Mouse (Mus musculus): ENCODE measurements around the gene 4930402H24Rik. TPM values are rescaled to one million over a fixed set of nuclear protein-coding genes. Genes with fewer than 3 reads are reported as not detected.

Gene 4930402H24Rik
- polyA plus RNA-seq, 1 experiment, result 12.1 TPM

DNA sequence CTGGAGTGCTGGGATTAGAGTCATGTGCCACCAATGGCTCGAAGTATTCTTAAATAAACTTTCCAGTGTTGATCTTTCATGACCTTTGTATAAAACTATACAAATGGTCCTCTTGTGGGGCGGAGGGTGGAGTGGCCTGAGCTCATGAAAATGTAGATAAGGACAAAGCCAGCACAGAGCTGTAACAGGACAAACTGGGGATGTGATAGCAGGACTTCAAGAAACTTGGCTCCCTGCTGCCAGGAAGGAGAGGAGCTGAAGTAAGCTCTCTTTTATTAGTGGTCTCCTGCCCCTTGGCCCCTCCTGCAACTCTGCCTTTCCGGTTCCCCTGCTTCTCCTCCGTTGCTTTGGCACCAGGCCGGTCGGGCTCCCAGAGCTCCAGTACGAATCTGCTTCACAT lies 129.6 kb downstream of the 4930402H24Rik start:
- 92% methylated on average over 7 of the region's 7 CpGs for WGBS
- Histone ChIP-seq H3K36me3 (ENCODE audit: control insufficient read depth, insufficient read depth, low read length) (no peaks in the 10 kb centered on the region; the same call in 1 of the 2 replicates), H3K27me3 (ENCODE audit: control insufficient read depth, insufficient read depth, low read length) (no peaks in the 10 kb centered on the region), H3K4me3 (ENCODE audit: extremely low read depth, insufficient read depth, insufficient read length) (no peak overlapping the region), H3K4me1 (ENCODE audit: control insufficient read depth, insufficient read depth, insufficient read length) (no peaks in the 10 kb centered on the region), H3K27ac (ENCODE audit: insufficient read depth, low read length) (no peak overlapping the region)
- TF ChIP-seq CTCF (IDR thresholded peaks at IDR 0.05; ENCODE audit: extremely low read depth, insufficient read depth, insufficient read length, insufficient replicate concordance), result no peak
- no peak for TF ChIP-seq POLR2A (IDR thresholded peaks at IDR 0.05; ENCODE audit: low read depth, low read length)
- no peak for DNase-seq (ENCODE audit: low read depth in 1 of 2, low spot score in 2 of 2)

- Histone ChIP-seq H3K27ac (ENCODE audit: insufficient read depth, low read length) (no peak overlapping the region), H3K27me3 (ENCODE audit: control insufficient read depth, insufficient read depth, low read length) (no peaks in the 10 kb centered on the region), H3K4me3 (ENCODE audit: extremely low read depth, insufficient read depth, insufficient read length) (no peak overlapping the region), H3K36me3 (ENCODE audit: control insufficient read depth, insufficient read depth, low read length) (peaks cover 4% of the 10 kb centered on the region), H3K4me1 (ENCODE audit: control insufficient read depth, insufficient read depth, insufficient read length) (no peaks in the 10 kb centered on the region)
- no peak for TF ChIP-seq CTCF (IDR thresholded peaks at IDR 0.05; ENCODE audit: extremely low read depth, insufficient read depth, insufficient read length, insufficient replicate concordance)
- no peak for TF ChIP-seq POLR2A (IDR thresholded peaks at IDR 0.05; ENCODE audit: low read depth, low read length)
- 78% methylated on average over 2 of the region's 2 CpGs for WGBS
- DNase-seq (ENCODE audit: low read depth in 1 of 2, low spot score in 2 of 2), result no peak
Observed at GRCm38 (mm10) chr2:130767483-130767882, 138.7 kb downstream of the 4930402H24Rik start.

DNA sequence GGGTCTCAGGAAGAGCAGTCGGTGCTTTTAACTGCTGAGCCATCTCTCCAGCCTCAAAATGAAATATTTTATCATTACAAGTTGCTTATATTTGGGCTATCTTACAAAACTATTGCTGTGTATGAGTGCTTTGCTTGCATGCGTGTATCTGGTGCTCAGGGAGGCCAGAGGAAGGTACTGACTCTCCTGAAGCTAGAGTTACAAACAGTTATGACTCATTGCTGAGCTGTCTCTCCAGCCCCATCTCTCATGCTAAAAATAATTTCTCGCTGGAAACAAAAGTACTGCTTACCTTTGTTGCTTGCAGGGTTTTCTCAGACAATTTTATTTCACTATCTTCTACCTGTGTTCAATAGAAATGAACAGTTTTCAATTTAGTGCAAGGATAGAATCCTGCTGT lies 140.8 kb downstream of the 4930402H24Rik start:
- Histone ChIP-seq H3K27ac (ENCODE audit: insufficient read depth, low read length) (no peak overlapping the region), H3K4me1 (ENCODE audit: control insufficient read depth, insufficient read depth, insufficient read length) (no peaks in the 10 kb centered on the region), H3K4me3 (ENCODE audit: extremely low read depth, insufficient read depth, insufficient read length) (no peak overlapping the region), H3K27me3 (ENCODE audit: control insufficient read depth, insufficient read depth, low read length) (no peaks in the 10 kb centered on the region), H3K36me3 (ENCODE audit: control insufficient read depth, insufficient read depth, low read length) (peaks cover 6% of the 10 kb centered on the region)
- TF ChIP-seq POLR2A (IDR thresholded peaks at IDR 0.05; ENCODE audit: low read depth, low read length) (no peak), CTCF (IDR thresholded peaks at IDR 0.05; ENCODE audit: extremely low read depth, insufficient read depth, insufficient read length, insufficient replicate concordance) (no peak)
- 94% methylated on average over 3 of the region's 3 CpGs for WGBS
- no peak for DNase-seq (ENCODE audit: low read depth in 1 of 2, low spot score in 2 of 2)

DNA sequence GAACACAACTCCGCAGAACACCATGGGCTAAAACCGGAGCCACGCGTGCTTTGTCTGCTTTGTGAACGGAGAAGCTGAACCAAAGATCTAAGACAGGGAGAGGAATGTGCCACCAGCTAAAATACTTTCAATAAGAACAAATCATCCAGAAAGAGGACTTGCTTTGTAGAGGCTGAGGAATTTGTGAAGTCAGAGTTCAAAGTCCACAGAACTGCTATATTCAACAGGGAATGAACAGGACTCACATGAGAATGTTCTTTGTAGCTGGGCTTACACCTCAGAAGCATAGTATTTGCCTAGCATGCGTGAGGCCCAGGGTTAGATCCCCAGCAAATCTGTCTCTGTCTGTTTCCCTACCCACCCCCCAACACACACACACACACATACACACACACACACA lies 145.3 kb downstream of the 4930402H24Rik start:
- Histone ChIP-seq H3K27me3 (ENCODE audit: control insufficient read depth, insufficient read depth, low read length) (no peaks in the 10 kb centered on the region), H3K4me1 (ENCODE audit: control insufficient read depth, insufficient read depth, insufficient read length) (no peaks in the 10 kb centered on the region), H3K27ac (ENCODE audit: insufficient read depth, low read length) (no peak overlapping the region), H3K36me3 (ENCODE audit: control insufficient read depth, insufficient read depth, low read length) (peaks cover 6% of the 10 kb centered on the region), H3K4me3 (ENCODE audit: extremely low read depth, insufficient read depth, insufficient read length) (no peak overlapping the region)
- 92% methylated on average over 6 of the region's 6 CpGs for WGBS
- no peak for TF ChIP-seq CTCF (IDR thresholded peaks at IDR 0.05; ENCODE audit: extremely low read depth, insufficient read depth, insufficient read length, insufficient replicate concordance)
- no peak for TF ChIP-seq POLR2A (IDR thresholded peaks at IDR 0.05; ENCODE audit: low read depth, low read length)
- no peak for DNase-seq (ENCODE audit: low read depth in 1 of 2, low spot score in 2 of 2)

GRCm38 (mm10) chr2:130755061-130755607 lies 151.1 kb downstream of the 4930402H24Rik start:
- H3K4me1 ChIP-seq (ENCODE audit: control insufficient read depth, insufficient read depth, insufficient read length), result no peaks in the 10 kb centered on the region
- 78% methylated on average over 7 of the region's 7 CpGs for whole genome bisulfite sequencing
- H3K36me3 ChIP-seq (ENCODE audit: control insufficient read depth, insufficient read depth, low read length), result no peaks in the 10 kb centered on the region
- TF ChIP-seq POLR2A (IDR thresholded peaks at IDR 0.05; ENCODE audit: low read depth, low read length) (no peak), CTCF (IDR thresholded peaks at IDR 0.05; ENCODE audit: extremely low read depth, insufficient read depth, insufficient read length, insufficient replicate concordance) (no peak)
- H3K4me3 ChIP-seq (ENCODE audit: extremely low read depth, insufficient read depth, insufficient read length), result no peak overlapping the region
- no peak for DNase-seq (ENCODE audit: low read depth in 1 of 2, low spot score in 2 of 2)
- H3K27ac ChIP-seq (ENCODE audit: insufficient read depth, low read length), result no peak overlapping the region
- H3K27me3 ChIP-seq (ENCODE audit: control insufficient read depth, insufficient read depth, low read length), result no peaks in the 10 kb centered on the region

DNA sequence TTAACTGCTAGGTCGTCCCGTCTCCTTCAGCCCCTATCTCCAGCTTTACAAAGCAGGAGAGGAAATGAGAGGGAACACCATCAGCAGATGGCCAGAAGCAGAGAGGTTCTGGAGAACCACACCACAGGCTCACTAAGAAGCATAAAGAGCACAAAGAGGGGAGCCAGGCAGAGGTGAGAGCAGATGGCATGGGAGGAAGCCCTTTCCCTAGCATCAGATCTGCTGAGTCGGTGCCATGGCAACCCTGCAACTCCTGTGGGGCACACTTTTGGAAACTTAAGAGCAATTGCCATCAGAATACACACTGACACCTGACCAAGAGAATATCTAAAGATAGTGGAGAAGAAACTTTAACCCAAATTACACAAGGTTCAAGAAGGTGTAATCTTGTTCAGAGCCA lies 151.6 kb downstream of the 4930402H24Rik start:
- 89% methylated on average over 3 of the region's 3 CpGs for WGBS
- no peak overlapping the region for H3K27ac ChIP-seq (ENCODE audit: insufficient read depth, low read length)
- no peaks in the 10 kb centered on the region for H3K4me1 ChIP-seq (ENCODE audit: control insufficient read depth, insufficient read depth, insufficient read length)
- no peak for DNase-seq (ENCODE audit: low read depth in 1 of 2, low spot score in 2 of 2)
- no peak for TF ChIP-seq CTCF (IDR thresholded peaks at IDR 0.05; ENCODE audit: extremely low read depth, insufficient read depth, insufficient read length, insufficient replicate concordance)
- TF ChIP-seq POLR2A (IDR thresholded peaks at IDR 0.05; ENCODE audit: low read depth, low read length), result no peak
- H3K4me3 ChIP-seq (ENCODE audit: extremely low read depth, insufficient read depth, insufficient read length), result no peak overlapping the region
- no peaks in the 10 kb centered on the region for H3K27me3 ChIP-seq (ENCODE audit: control insufficient read depth, insufficient read depth, low read length)
- H3K36me3 ChIP-seq (ENCODE audit: control insufficient read depth, insufficient read depth, low read length), result no peaks in the 10 kb centered on the region

- TF ChIP-seq CTCF (IDR thresholded peaks at IDR 0.05; ENCODE audit: extremely low read depth, insufficient read depth, insufficient read length, insufficient replicate concordance) (no peak), POLR2A (IDR thresholded peaks at IDR 0.05; ENCODE audit: low read depth, low read length) (no peak)
- peaks cover 11% of the 10 kb centered on the region for H3K36me3 ChIP-seq (ENCODE audit: control insufficient read depth, insufficient read depth, low read length)
- 67% methylated on average over 8 of the region's 8 CpGs for WGBS
- DNase-seq (ENCODE audit: low read depth in 1 of 2, low spot score in 2 of 2), result no peak
- H3K27ac ChIP-seq (ENCODE audit: insufficient read depth, low read length), result no peak overlapping the region
- no peaks in the 10 kb centered on the region for H3K27me3 ChIP-seq (ENCODE audit: control insufficient read depth, insufficient read depth, low read length)
- no peaks in the 10 kb centered on the region for H3K4me1 ChIP-seq (ENCODE audit: control insufficient read depth, insufficient read depth, insufficient read length)
- H3K4me3 ChIP-seq (ENCODE audit: extremely low read depth, insufficient read depth, insufficient read length), result no peak overlapping the region
Observed at GRCm38 (mm10) chr2:130750449-130750848, 155.8 kb downstream of the 4930402H24Rik start.

All from spleen, adult 2 months (tissue).